Mouse (Mus musculus) thymus, postnatal 0 days (tissue): Measurements from ENCODE around the gene Zfp683. TPM values are rescaled to one million over a fixed set of nuclear protein-coding genes. Genes with fewer than 3 reads are reported as not detected.

ENCODE experiments used
- DNase-seq: peaks from one replicate; pipeline ENCODE4 v3.0.0-alpha.2; 2015; ENCODE audit warnings: low spot score
- polyA plus RNA-seq: library from polyadenylated mRNA; unstranded; fragments of >200 nt; fragmentation: Nextera tagmentation; extraction: Ambion mirVana; gene quantifications from 2 replicates; pipeline ENCODE4 v1.2.1, GENCODE M21; 2015

The Zfp683 gene
- polyA plus RNA-seq, 1 experiment from 2014 or later: 0.57 TPM

GRCm38 (mm10) chr4:134051912-134052311 lies 1.7 kb upstream of the Zfp683 start:
- DNase-seq: no peak

DNA sequence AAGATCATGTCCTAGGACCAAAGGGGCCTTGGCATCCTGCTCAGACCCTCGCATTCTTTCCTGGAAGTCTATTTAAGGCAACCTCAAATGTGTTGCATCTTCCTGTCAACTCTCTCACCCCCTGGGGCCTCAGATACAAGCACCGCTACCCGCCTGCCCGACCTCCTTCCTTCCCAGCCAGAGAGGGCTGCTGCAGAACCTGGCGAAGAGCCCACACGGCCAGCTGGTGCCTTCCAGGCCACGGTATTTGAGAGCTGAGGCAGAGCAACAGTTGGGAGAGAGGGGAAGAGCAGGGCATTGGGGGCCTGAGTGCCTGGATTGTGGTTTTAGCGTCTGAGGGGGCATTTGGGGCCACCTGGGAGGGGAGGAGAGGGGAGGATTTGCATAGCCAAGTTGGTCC lies 1.1 kb upstream of the Zfp683 start:
- peak; percentile 55 for DNase-seq

- peak; percentile 84 for DNase-seq
These were observed 4.6 kb downstream of the Zfp683 start for GRCm38 (mm10) chr4:134058166-134058715.

GRCm38 (mm10) chr4:134058908-134059307 lies 5.3 kb downstream of the Zfp683 start:
- no peak for DNase-seq

- no peak for DNase-seq
These were observed 6.7 kb downstream of the Zfp683 start, which contains the start of gene Crybg2 for GRCm38 (mm10) chr4:134060135-134060865. TSS of gene Crybg2 (plus strand) at chr4:134060815.

GRCm38 (mm10) chr4:134061166-134061830 lies 7.7 kb downstream of the Zfp683 start:
- peak; percentile 76 for DNase-seq

- peak; percentile 54 for DNase-seq
These were observed 8.4 kb downstream of the Zfp683 start for GRCm38 (mm10) chr4:134061944-134062446.

- DNase-seq: no peak
These were observed 8.9 kb downstream of the Zfp683 start for GRCm38 (mm10) chr4:134062561-134062960.

DNA sequence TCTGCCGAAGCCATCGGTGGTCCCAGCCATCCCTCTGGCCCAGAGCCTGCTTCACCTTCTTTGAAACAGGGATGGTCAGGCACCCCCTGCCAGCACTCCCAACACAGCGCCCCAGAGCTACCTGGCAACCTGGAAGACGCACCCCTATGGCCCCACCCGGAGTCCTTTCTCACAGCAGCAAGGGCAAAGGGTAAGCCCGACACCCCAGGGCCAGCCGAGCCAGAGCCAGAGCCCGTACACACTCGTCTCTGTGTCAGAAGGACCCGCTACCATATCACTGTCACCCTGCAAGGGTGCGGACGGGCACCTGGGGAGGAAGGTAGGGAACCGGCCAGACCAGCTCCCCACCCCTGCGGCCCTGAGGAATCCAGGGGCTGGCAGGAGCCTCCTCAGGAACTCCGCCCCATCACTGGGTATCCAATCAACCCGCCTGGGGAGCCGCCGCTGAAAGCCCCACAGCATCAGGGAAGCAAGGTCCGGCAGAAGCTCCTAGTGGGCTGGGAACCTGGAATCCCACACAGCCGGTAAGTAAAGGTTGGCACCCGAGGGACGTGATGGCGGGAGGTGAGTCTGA lies 11.9 kb downstream of the Zfp683 start:
- DNase-seq: no peak

- DNase-seq: no peak
These were observed 13.7 kb downstream of the Zfp683 start for GRCm38 (mm10) chr4:134067383-134067782.

GRCm38 (mm10) chr4:134067833-134068544 lies 14.4 kb downstream of the Zfp683 start:
- no peak for DNase-seq

- no peak for DNase-seq
These were observed 15.3 kb downstream of the Zfp683 start for GRCm38 (mm10) chr4:134068793-134069580.

DNA sequence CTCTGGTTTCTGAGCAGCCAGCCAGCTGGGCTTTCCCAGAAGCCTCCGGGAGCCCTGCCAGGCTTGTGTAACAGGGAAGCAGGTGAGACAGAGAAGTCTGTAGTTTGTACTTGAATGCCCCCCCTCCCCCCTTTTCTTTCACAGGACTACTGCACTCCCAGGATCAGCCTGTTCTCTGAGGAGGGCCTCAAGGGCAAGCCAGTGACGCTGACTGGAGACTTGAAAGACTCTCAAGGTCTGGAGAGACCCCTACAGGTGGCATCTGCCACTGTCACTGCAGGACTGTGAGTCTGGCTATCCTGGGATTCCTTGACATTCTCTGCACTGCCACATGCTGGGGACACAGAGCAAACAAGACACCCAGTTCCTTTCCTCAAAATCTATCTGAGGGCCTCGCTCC lies 25.1 kb downstream of the Zfp683 start:
- peak; percentile 60 for DNase-seq

DNA sequence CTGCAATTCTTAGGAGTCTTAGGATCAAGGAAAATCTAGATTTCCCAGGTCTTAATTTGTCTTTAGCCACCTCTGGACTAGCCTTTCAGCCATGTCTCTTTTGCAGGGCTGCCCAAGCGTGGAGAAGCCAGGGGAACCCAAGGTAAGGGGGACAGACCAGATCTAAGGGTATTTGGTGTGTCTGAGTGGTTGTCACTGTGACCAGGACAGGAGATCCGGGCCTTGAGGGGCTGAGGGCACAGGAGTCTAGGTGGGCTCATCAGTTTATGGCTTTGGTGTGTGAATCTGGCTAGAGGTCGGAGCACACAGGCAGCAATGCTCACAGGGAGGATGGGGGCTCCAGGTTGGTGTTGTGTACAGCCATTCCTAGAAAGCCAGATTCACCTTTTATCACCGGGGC lies 27.0 kb downstream of the Zfp683 start:
- no peak for DNase-seq

DNA sequence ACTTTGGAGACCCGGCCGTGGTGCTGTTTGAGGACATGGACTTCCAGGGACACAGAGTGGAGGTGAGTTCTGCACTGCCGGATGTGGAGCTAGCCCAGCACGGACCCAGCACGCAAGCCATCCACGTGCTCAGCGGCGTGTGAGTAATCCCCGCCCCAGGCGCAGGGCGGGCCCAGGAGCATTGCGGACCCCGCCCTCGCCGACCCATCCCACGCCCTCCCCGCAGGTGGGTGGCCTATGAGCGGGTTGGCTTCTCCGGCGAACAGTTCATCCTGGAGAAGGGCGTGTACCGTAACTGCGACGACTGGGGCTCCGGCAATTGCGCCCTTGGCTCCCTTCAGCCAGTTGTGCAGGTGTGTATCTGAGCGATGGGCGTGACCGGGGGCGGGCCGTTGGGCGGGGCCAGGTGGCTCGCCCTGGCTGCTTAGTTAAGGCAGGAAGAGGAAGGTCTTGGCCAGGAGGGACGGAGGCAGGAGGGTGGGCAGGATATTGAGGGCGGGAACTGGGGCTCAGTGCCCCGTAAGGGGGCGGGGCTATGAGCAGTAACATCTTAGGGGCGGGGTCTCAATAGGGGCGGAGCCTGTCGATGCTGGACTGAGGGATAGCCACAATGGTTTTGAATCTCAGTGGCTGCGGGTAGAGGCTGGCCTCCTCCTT lies 28.2 kb downstream of the Zfp683 start:
- peak; percentile 88 for DNase-seq

DNA sequence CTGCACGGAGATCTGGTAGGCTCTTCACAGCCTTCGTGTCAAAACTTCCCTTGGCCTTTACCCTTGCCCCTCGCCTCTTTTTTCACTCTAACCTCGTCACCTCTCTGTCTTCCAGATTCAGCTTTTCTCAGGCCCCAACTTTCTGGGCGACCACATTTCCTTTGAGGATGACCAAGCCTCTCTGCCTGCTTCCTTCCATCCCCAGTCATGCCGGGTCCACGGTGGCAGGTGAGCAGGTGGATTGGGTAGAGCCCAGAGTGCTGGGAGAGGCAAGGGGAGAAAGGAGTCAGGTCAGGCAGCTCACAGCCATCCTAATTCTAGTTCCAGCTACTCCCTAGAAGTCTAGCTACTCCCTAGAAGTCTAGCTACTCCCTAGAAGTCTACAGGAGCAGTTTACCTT lies 28.8 kb downstream of the Zfp683 start:
- no peak for DNase-seq

DNA sequence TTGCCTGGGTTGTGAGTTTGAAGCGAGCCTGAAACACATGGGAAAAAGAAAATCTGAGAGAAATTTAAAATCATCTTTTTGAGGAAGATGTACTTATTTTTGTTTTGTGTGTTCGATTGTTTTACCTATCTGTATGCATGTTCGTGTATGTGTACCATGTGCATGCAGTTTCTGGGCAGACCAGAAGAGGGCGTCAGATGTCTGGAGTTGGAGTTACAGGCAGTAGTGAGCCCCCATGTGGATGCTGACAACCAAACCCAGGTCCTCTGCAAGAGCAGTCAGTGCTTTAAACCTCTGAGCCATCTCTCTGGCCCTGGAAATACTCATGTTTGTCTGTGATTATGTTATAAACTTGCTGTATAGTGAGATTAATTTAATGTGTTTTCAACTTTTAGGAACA lies 31.4 kb downstream of the Zfp683 start:
- no peak for DNase-seq

GRCm38 (mm10) chr4:134087412-134087811 lies 33.8 kb downstream of the Zfp683 start:
- peak; percentile 71 for DNase-seq

DNA sequence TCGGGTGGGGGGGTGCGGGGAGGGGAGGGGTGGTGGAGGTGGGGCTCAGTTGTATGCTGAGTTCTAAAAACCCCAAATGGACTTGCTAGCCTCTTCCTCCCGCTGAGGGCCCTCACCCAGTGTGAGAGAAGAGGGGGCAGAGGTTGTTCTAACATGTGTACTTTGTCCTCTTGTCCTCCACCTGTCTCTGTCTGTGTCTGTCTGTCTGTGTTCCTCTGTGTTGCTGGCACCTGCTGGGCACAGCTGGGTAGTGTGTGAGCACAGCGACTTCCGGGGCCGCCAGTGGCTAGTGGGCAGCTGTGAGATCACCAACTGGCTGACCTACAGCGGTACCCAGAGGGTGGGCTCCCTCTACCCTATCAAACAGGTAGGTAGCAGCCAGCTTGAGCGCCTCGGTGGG lies 35.4 kb downstream of the Zfp683 start:
- no peak for DNase-seq
